Mouse (Mus musculus) hindbrain, embryonic 10.5 days (tissue): ENCODE results near the gene Rtn4r. TPM values are rescaled to one million over a fixed set of nuclear protein-coding genes. Genes with fewer than 3 reads are reported as not detected.
A peak's percentile ranks its signal among the peaks of the same experiment; 100 is the strongest.

Experiments
- DNase-seq: peaks from one replicate; pipeline ENCODE4 v3.0.0-alpha.2; 2017; ENCODE audit warnings: low spot score
- H3K27ac ChIP-seq: fragments of 300-500 bp; sonication (generic); 2 replicates; pipeline ENCODE4 v1.5.1; 2016; ENCODE audit warnings: mild to moderate bottlenecking, moderate library complexity
- H3K27me3 ChIP-seq: fragments of 300-500 bp; sonication (generic); 2 replicates; pipeline ENCODE4 v1.6.1; 2016; ENCODE audit warnings: mild to moderate bottlenecking; ENCODE audit not compliant: poor library complexity, insufficient read depth, severe bottlenecking
- H3K36me3 ChIP-seq: fragments of 300-500 bp; sonication (generic); 2 replicates; pipeline ENCODE4 v1.6.1; 2016; ENCODE audit warnings: mild to moderate bottlenecking, moderate library complexity
- H3K4me1 ChIP-seq: fragments of 300-500 bp; sonication (generic); replicated peaks from 2 replicates; pipeline ENCODE4 v1.6.1; 2016; ENCODE audit warnings: mild to moderate bottlenecking
- H3K4me3 ChIP-seq: fragments of 300-500 bp; sonication (generic); 2 replicates; pipeline ENCODE4 v1.5.1; 2016; ENCODE audit warnings: mild to moderate bottlenecking, moderate library complexity
- H3K9me3 ChIP-seq: fragments of 300-500 bp; sonication (generic); 2 replicates; pipeline ENCODE4 v1.6.1; 2016; ENCODE audit warnings: mild to moderate bottlenecking, moderate library complexity
- WGBS: fragments of 180-500 bp; shearing (Covaris S2); methylation state at CpG from one replicate; pipeline ENCODE4 v1.1.7; 2016; 5-methylcytosine and 5-hydroxymethylcytosine counted together
- polyA plus RNA-seq: library from polyadenylated mRNA; unstranded; fragments of >200 nt; fragmentation: Nextera tagmentation; extraction: Ambion mirVana; gene quantifications from 2 replicates; pipeline ENCODE4 v1.2.1, GENCODE M21; 2016

Gene Rtn4r
- polyA plus RNA-seq, 1 experiment from 2014 or later, result 2.8 TPM

DNA sequence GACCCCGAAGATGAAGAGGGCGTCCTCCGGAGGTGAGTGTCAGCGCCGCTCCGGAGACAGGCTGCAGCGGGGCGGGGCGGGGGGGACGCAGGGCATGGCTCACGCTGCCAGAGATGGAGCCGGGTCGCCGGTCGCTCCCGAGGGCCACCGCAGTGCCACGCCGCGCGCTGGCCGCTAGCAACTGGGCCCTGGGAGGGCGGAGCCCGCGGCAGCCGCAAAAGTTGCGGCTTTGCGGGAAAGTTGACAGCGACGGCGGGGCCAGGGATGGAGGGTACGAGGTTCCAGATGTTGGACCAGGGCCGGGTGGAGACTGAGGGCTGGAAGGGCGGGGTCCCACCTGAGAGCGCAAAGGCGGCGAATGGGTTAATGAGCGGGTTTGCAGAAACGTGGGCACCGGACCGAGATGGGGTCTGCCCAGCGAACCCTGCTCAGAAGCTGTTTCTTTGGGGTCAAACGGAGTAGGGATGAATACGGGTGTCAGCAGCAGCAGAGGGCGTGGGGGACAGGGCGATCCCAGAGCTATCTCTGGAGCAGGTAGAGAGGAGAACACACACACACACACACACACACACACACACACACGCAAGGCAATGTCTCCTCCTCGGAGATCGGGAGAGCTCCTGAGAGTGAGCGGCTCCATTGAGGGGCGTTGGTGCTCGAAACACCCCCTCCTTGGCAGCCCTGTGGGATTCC, 575 bp downstream of the Rtn4r start:
- H3K4me1 ChIP-seq, result peaks cover 18% of the 10 kb centered on the region
- peak; percentile 40 for DNase-seq

DNA sequence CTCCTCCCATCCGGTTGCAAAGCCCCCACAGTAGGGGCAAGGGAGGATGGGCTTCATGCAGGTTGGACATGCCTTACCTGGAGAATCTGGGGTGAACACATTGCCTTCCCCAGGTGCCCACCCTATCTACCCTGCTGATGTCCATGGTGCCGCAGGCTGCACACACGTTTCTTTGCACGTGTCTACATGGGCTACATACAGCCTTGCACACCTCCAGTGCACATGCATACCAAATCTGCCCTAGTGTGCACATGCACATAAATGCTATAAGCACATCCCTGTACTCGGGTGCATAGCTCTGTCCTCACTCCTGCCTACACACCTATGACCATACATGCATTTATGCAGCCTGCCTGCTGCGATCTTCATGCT, 1.1 kb downstream of the Rtn4r start:
- no peak overlapping the region for H3K27ac ChIP-seq
- H3K27me3 ChIP-seq, result peaks cover 79% of the 10 kb centered on the region
- H3K36me3 ChIP-seq, result no peaks in the 10 kb centered on the region
- 72% methylated on average over 6 of the region's 6 CpGs for WGBS
- H3K4me1 ChIP-seq, result peaks cover 18% of the 10 kb centered on the region
- H3K9me3 ChIP-seq, result no peaks in the 10 kb centered on the region
- no peak for DNase-seq
- peak overlapping the region; percentile 74 for H3K4me3 ChIP-seq

More for the DNA sequence above, 575 bp downstream of the Rtn4r start:
- Histone ChIP-seq H3K36me3 (no peaks in the 10 kb centered on the region), H3K9me3 (no peaks in the 10 kb centered on the region), H3K27ac (peak overlapping the region; percentile 89), H3K27me3 (peaks cover 79% of the 10 kb centered on the region), H3K4me3 (peak overlapping the region; percentile 74)
- 2% methylated on average over 51 of the region's 52 CpGs for WGBS

DNA sequence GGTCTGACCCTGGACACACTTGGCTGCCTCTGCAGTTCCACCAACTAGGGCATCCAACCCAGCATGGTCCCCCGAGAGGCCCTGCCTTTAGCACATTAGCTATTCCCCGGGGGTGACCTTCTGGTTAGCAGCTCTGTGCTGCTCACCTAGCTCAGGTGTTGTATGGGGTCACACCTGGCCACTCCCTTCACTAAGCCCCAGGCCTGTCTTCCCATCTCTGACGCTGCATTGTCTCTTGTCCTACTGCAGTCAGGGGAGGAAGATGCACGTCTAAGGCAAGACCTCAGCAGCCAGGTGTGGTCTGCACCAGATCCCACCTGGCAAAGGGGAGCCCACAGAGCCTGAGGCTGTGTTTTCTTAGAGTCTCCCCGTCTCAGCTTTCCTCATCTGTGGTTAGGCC, 2.0 kb downstream of the Rtn4r start:
- DNase-seq, result no peak
- Histone ChIP-seq H3K36me3 (no peaks in the 10 kb centered on the region), H3K4me3 (no peak overlapping the region), H3K27me3 (peaks cover 82% of the 10 kb centered on the region), H3K27ac (no peak overlapping the region), H3K9me3 (no peaks in the 10 kb centered on the region), H3K4me1 (peaks cover 18% of the 10 kb centered on the region)
- 62% methylated on average over 5 of the region's 5 CpGs for WGBS

DNA sequence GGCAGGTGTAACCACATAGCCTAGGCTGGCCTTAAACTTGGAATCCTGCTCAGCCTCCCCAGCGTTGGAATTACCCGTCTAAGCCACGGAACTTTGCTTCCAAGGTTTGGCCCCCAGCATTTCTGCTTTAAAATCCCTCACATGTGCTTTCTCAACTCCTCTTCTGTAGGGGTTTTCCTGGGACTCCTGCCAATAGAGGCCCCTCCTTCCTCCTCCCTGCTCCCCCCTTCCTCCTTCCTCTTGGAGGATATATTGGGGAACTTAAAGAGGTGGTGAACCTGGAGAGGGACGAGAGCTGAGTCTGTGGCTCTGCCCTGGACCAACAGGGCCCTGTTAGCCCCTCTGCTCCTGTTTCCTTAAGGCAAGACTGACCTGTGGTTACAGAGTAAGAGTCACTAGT, 2.8 kb downstream of the Rtn4r start:
- H3K27me3 ChIP-seq, result peaks cover 81% of the 10 kb centered on the region
- H3K4me1 ChIP-seq, result peaks cover 24% of the 10 kb centered on the region
- no peaks in the 10 kb centered on the region for H3K9me3 ChIP-seq
- DNase-seq, result no peak
- 73% methylated on average over 4 of the region's 4 CpGs for WGBS
- H3K4me3 ChIP-seq, result no peak overlapping the region
- no peak overlapping the region for H3K27ac ChIP-seq
- H3K36me3 ChIP-seq, result no peaks in the 10 kb centered on the region

DNA sequence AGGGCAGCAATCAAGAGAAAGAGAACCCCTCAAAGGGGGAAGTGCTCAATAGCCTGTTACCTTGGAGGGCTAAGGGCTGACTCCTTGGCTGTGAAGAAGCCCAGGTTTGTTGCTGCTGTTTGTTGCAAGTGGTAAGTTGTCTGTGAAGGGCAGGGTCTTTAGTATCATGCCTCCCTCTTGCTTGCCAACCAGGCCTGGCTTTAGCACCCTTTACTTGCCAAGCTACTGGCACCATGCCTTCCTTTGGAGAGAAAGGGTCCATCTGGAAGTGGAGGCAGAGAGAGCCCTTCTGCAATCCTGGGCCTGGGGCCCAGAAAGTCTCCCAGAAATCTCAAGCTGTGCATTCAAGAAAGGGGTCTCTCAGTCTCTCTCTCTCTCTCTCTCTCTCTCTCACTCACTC, 3.3 kb downstream of the Rtn4r start:
- Histone ChIP-seq H3K9me3 (no peaks in the 10 kb centered on the region), H3K36me3 (no peaks in the 10 kb centered on the region), H3K27me3 (peaks cover 81% of the 10 kb centered on the region), H3K4me3 (no peak overlapping the region), H3K4me1 (peaks cover 27% of the 10 kb centered on the region), H3K27ac (no peak overlapping the region)
- DNase-seq, result no peak

DNA sequence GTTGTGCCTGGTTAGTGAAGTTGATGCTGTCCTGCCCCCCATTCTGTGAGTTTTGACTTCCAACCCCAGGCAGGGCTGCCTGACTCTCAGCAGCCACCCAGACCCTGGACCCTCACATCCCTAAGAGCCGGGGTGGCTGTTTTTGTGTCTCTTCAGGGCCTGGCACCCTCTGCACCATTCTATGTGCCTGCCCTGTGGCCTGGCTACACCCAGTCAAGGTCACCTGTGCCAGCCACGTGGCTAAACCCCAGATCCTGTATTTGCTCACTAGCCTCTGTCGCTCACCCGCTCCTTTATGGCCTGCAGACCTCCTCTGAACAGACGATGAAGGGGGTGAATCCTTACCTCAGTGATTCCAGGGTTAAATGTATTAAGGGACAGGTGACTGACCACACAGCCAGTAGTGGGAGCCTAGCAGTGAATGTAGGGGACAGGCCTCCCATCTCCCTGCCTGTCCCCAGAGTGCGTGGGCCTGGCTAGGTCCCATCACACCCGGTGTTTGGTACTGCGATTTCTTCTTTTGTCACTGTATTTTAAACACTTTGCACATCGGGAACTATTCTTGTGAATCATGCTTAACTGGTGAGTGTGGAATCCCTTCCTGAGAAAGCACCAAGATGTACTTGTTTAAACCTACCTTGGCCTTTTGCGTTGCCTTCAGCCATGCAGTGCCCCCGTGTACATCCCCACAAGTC, 4.0 kb downstream of the Rtn4r start:
- Histone ChIP-seq H3K4me3 (no peak overlapping the region), H3K36me3 (no peaks in the 10 kb centered on the region), H3K9me3 (no peaks in the 10 kb centered on the region), H3K27me3 (peaks cover 76% of the 10 kb centered on the region), H3K27ac (no peak overlapping the region), H3K4me1 (peaks cover 34% of the 10 kb centered on the region)
- DNase-seq, result no peak
- 83% methylated on average over 11 of the region's 11 CpGs for WGBS

DNA sequence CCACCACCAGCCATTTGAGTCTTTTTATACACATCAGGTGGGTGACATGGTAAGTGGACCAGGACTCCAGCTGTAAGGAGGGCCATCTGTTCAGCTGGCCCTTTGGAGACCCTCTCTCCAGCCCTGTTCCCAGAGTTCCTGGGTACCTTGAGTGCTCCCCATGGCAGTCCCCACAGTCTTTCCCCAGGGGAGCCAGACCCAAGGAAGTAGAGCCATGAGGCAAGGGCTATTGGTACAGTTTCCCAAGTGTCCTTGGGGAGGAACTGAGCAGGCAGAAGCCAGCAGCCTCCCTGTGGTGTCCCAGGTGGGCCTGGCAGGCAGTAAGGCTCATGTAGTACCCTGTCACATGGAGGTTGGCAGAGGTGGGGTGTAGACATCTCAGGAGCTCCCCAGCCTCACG, 4.6 kb downstream of the Rtn4r start:
- Histone ChIP-seq H3K9me3 (no peaks in the 10 kb centered on the region), H3K4me3 (no peak overlapping the region), H3K27me3 (peaks cover 74% of the 10 kb centered on the region), H3K36me3 (no peaks in the 10 kb centered on the region), H3K27ac (no peak overlapping the region), H3K4me1 (peaks cover 30% of the 10 kb centered on the region)
- 75% methylated on average over 1 of the region's 1 CpGs for WGBS
- no peak for DNase-seq

DNA sequence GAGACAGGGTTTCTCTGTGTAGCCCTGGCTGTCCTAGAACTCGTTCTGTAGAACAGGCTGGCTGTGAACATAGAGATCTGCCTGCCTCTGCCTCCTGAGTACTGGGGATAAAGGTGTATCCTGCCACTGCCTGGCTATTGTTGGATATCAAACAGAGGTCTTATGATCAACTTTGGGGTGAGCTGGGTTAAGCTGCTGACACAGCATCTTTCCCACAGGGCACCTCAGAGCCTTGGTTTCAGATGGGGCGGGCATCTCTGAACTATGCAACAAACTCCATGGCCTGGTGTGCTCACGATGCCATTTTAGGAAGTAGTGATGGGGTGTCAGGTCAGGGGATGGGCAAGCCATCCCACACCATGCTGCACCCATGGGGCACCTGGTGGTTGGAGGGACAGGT, 5.1 kb downstream of the Rtn4r start:
- WGBS, result 83% methylated on average over 3 of the region's 3 CpGs
- Histone ChIP-seq H3K4me1 (peaks cover 24% of the 10 kb centered on the region), H3K27me3 (peaks cover 69% of the 10 kb centered on the region), H3K9me3 (no peaks in the 10 kb centered on the region), H3K4me3 (no peak overlapping the region), H3K36me3 (no peaks in the 10 kb centered on the region), H3K27ac (no peak overlapping the region)
- DNase-seq, result no peak

DNA sequence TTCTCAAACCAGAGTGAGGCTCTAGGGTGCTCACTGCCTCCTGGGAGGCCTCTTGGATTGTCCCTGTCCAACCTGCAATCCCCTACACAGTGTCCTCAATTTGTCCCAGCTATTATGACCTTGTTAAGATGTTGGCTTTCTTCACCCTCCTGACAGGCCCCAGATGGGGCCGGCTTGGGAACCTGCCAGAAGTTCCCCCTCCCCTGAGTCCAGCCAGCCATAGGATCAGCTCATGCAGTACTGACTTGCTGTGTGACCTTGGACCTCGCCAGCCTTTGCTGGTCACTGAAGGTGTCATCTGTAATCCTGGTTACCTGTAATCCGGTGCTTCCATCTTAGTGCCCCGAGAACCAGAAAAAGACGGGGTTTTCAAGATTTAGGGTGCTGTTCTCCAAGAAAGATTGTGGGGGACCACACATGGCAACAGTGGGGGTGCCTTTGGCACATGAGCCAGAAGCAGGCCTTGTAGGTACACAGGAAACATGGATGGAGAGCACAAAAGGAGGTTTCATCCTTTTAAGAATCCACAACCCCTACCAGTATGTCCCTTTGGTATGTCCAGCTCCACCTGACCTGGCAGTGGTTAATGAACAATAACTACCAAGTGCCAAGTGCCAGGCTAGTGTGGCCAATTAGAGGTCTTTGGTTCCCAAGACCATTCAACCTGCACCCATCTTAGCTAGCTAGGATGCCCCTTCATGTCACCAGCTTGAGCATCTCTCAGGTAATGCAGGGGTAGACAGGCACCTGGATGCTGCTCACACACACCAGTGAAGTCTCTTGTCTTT, 5.9 kb downstream of the Rtn4r start:
- WGBS, result 87% methylated on average over 5 of the region's 5 CpGs
- peaks cover 61% of the 10 kb centered on the region for H3K27me3 ChIP-seq
- H3K27ac ChIP-seq, result no peak overlapping the region
- DNase-seq, result no peak
- no peak overlapping the region for H3K4me3 ChIP-seq
- no peaks in the 10 kb centered on the region for H3K9me3 ChIP-seq
- no peaks in the 10 kb centered on the region for H3K36me3 ChIP-seq
- peaks cover 17% of the 10 kb centered on the region for H3K4me1 ChIP-seq

DNA sequence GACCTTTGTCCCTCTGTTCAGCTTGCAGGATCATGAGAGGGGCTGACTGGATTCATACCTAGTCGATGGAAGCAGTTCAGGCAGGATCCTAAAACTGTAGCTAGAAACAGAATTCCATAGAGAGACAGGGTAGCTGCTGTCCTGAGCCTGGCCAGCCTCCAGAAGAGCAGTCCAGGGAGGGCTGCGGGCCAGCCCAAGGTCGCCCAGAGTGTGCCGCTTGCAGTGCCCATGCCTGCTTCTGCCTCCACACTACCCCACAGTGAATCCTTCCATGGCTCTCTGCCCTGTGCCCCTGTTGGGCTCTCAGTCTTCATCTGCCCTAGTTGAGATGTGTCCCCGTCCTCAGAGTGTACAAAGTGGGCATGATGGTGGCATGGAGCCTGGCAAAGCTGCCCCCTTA, 7.8 kb downstream of the Rtn4r start:
- H3K4me1 ChIP-seq, result peaks cover 16% of the 10 kb centered on the region
- no peaks in the 10 kb centered on the region for H3K9me3 ChIP-seq
- no peak overlapping the region for H3K27ac ChIP-seq
- no peak overlapping the region for H3K4me3 ChIP-seq
- H3K36me3 ChIP-seq, result no peaks in the 10 kb centered on the region
- H3K27me3 ChIP-seq, result peaks cover 44% of the 10 kb centered on the region
- no peak for DNase-seq
- WGBS, result 90% methylated on average over 5 of the region's 5 CpGs

DNA sequence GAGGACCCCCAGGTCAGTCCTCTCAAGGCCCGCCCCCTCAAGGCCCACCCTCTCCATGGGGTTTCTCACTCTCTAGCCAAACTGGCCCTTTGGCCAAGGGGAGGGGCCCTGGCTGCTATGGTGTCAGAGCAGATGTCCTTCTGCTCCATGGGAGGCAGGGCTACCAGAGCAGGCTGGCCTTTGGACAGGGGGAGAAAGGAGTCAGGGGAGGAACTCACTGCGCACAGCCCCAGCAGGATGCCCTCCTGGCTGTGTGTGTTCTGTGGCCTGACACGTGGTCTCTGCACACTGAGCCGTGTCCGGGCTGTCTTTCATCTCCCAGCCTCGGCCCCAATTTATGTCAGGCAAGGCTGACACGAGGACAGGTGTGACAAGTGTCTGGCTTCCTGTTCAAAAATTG, 8.6 kb downstream of the Rtn4r start:
- WGBS, result 60% methylated on average over 7 of the region's 7 CpGs
- H3K27me3 ChIP-seq, result peaks cover 35% of the 10 kb centered on the region
- H3K36me3 ChIP-seq, result no peaks in the 10 kb centered on the region
- peak overlapping the region; percentile 18; the same call in 1 of the 2 replicates for H3K27ac ChIP-seq
- no peaks in the 10 kb centered on the region for H3K9me3 ChIP-seq
- DNase-seq, result no peak
- peaks cover 16% of the 10 kb centered on the region for H3K4me1 ChIP-seq
- H3K4me3 ChIP-seq, result no peak overlapping the region

DNA sequence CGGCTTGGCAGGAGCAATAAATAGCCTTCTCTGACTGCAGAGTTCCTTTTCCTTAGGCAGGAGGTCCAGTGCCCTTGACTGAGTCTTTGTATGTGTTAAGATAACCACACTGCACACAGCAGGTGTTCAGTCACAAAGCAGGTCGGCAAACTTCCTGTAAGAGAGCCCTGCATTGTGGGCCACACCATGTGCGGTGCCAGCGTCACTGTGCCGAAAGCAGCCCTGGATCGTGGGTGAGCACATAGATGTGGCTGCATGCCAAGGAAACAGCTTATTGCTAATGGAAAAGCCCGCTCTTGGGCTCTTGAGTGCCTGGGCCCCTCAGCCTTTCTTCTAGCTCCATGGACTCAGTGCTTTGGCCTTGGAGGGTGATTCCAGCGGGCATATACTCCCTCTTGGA, 16.8 kb downstream of the Rtn4r start:
- H3K27ac ChIP-seq, result no peak overlapping the region
- H3K9me3 ChIP-seq, result no peaks in the 10 kb centered on the region
- peaks cover 38% of the 10 kb centered on the region for H3K4me1 ChIP-seq
- no peaks in the 10 kb centered on the region for H3K36me3 ChIP-seq
- WGBS, result 85% methylated on average over 8 of the region's 8 CpGs
- no peak overlapping the region for H3K4me3 ChIP-seq
- no peak for DNase-seq
- 0 out of 2 replicates have a peak, but pooled peaks cover 9% of the 10 kb centered on the region for H3K27me3 ChIP-seq

DNA sequence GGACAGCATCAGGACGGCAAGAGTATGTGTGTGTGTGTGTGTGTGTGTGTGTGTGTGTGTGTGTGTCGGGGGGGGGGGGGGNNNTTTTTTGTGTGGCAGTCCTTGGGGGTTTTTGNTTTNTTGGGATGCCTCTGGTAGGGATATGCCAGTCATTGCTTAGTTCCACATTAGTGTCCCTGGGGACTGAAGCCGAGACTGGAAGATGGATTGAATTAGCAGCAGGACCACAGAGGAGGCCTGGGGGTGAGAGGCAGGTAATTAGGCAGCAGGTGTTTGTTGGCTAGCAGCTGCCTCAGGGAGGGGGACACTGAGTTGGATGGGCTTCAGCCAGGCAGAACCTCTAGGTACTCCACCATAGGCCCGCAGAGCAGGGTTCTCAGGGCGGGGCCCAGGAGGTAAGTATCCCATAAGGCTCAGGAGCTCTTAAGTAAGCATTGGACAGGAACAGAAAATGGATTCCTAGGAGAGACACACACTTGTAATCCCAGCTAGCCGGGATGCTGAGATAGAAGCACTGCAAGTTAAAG, 18.0 kb downstream of the Rtn4r start:
- peaks cover 50% of the 10 kb centered on the region for H3K4me1 ChIP-seq
- no peak for DNase-seq
- peaks cover 16% of the 10 kb centered on the region for H3K27me3 ChIP-seq

More for the DNA sequence above, 18.0 kb downstream of the Rtn4r start:
- Histone ChIP-seq H3K27ac (no peak overlapping the region), H3K36me3 (no peaks in the 10 kb centered on the region), H3K9me3 (no peaks in the 10 kb centered on the region), H3K4me3 (no peak overlapping the region)
- WGBS, result 79% methylated on average over 5 of the region's 6 CpGs
